Mouse (Mus musculus): Measurements from ENCODE around the gene Nop9. TPM values are rescaled to one million over a fixed set of nuclear protein-coding genes. Genes with fewer than 3 reads are reported as not detected.

Nop9 gene
- polyA plus RNA-seq, 1 experiment from 2014 or later = 18.6 TPM

DNA sequence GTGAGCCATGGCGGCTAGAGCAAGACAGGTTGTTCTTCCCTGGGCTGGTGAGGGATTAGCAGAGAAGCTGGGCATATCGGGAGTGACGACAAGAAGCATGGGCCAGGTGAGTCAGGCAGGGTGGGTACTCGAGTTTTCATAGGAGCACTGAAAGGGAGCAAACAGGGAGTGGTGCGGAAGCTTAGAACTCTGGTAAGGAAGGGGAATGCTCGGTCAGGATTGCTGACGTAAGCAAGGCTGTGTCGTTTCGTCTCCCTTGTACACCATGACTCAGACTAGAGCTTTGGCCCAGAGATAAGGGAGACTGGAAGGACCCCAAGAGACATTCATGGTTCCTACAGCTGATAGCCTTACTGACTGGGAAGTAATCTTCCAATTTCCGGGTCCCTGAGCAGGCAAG lies 11.6 kb upstream of the Nop9 start:
- WGBS (ENCODE audit: insufficient replicate concordance) = 59% methylated on average over 10 of the region's 10 CpGs
- no peak overlapping the region for H3K4me2 ChIP-seq (ENCODE audit: low read depth, low read length)
- H3K27me3 ChIP-seq (ENCODE audit: control insufficient read depth, insufficient read depth, low read depth, low read length) = no peaks in the 10 kb centered on the region; the same call in 1 of the 2 replicates
- ATAC-seq (ENCODE audit: low read depth) = no peak
- no peaks in the 10 kb centered on the region for H3K4me1 ChIP-seq (ENCODE audit: control insufficient read depth, low read depth, low read length)
- no peak overlapping the region for H3K27ac ChIP-seq (ENCODE audit: low read length)
- H3K9ac ChIP-seq (ENCODE audit: low read depth, low read length) = no peak overlapping the region
- no peaks in the 10 kb centered on the region for H3K9me3 ChIP-seq (replicated peaks; ENCODE audit: control insufficient read depth, low read length)
- no peaks in the 10 kb centered on the region for H3K36me3 ChIP-seq (ENCODE audit: control insufficient read depth, insufficient read depth)
- no peak overlapping the region for H3K4me3 ChIP-seq (ENCODE audit: low read depth, low read length)

GRCm38 (mm10) chr14:55734869-55735268 lies 10.6 kb upstream of the Nop9 start:
- H3K9ac ChIP-seq (ENCODE audit: low read depth, low read length) = no peak overlapping the region
- no peaks in the 10 kb centered on the region; the same call in 1 of the 2 replicates for H3K27me3 ChIP-seq (ENCODE audit: control insufficient read depth, insufficient read depth, low read depth, low read length)
- no peak for ATAC-seq (ENCODE audit: low read depth)
- no peak overlapping the region for H3K4me2 ChIP-seq (ENCODE audit: low read depth, low read length)
- H3K4me3 ChIP-seq (ENCODE audit: low read depth, low read length) = no peak overlapping the region
- no peaks in the 10 kb centered on the region for H3K4me1 ChIP-seq (ENCODE audit: control insufficient read depth, low read depth, low read length)
- 58% methylated on average over 7 of the region's 7 CpGs for WGBS (ENCODE audit: insufficient replicate concordance)
- H3K36me3 ChIP-seq (ENCODE audit: control insufficient read depth, insufficient read depth) = 0 out of 2 replicates have a peak, but pooled peaks cover 3% of the 10 kb centered on the region
- H3K9me3 ChIP-seq (replicated peaks; ENCODE audit: control insufficient read depth, low read length) = no peaks in the 10 kb centered on the region
- H3K27ac ChIP-seq (ENCODE audit: low read length) = no peak overlapping the region

DNA sequence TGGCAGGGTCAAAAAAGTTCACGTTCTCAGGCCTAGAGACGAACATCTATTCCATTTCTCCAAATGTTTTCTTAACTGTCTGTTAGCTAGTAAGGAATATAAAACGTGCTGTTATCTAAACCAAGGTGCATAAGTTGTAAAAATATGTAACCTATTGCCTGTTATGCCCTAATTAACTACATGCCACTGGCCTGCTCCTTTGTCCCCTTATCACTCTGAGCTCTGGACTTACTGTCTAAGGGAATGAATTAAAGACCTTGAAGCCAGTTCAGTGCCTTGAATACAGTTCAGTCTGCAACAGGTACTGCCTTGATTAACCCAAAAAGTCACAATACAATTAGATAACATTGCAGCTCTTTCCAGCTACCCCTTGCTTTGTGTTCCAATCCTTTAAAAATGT lies 10.2 kb upstream of the Nop9 start:
- H3K9ac ChIP-seq (ENCODE audit: low read depth, low read length) = no peak overlapping the region
- no peak overlapping the region for H3K4me2 ChIP-seq (ENCODE audit: low read depth, low read length)
- H3K27ac ChIP-seq (ENCODE audit: low read length) = no peak overlapping the region
- 0 out of 2 replicates have a peak, but pooled peaks cover 3% of the 10 kb centered on the region for H3K36me3 ChIP-seq (ENCODE audit: control insufficient read depth, insufficient read depth)
- H3K9me3 ChIP-seq (replicated peaks; ENCODE audit: control insufficient read depth, low read length) = no peaks in the 10 kb centered on the region
- no peaks in the 10 kb centered on the region for H3K4me1 ChIP-seq (ENCODE audit: control insufficient read depth, low read depth, low read length)
- 56% methylated on average over 3 of the region's 3 CpGs for WGBS (ENCODE audit: insufficient replicate concordance)
- no peaks in the 10 kb centered on the region; the same call in 1 of the 2 replicates for H3K27me3 ChIP-seq (ENCODE audit: control insufficient read depth, insufficient read depth, low read depth, low read length)
- no peak overlapping the region for H3K4me3 ChIP-seq (ENCODE audit: low read depth, low read length)
- no peak for ATAC-seq (ENCODE audit: low read depth)

GRCm38 (mm10) chr14:55735758-55736157 lies 9.7 kb upstream of the Nop9 start:
- ATAC-seq (ENCODE audit: low read depth) = no peak
- Histone ChIP-seq H3K9me3 (replicated peaks; ENCODE audit: control insufficient read depth, low read length) (no peaks in the 10 kb centered on the region), H3K4me2 (ENCODE audit: low read depth, low read length) (no peak overlapping the region), H3K4me1 (ENCODE audit: control insufficient read depth, low read depth, low read length) (no peaks in the 10 kb centered on the region), H3K36me3 (ENCODE audit: control insufficient read depth, insufficient read depth) (0 out of 2 replicates have a peak, but pooled peaks cover 3% of the 10 kb centered on the region), H3K4me3 (ENCODE audit: low read depth, low read length) (no peak overlapping the region), H3K27me3 (ENCODE audit: control insufficient read depth, insufficient read depth, low read depth, low read length) (no peaks in the 10 kb centered on the region; the same call in 1 of the 2 replicates), H3K9ac (ENCODE audit: low read depth, low read length) (no peak overlapping the region), H3K27ac (ENCODE audit: low read length) (no peak overlapping the region)
- WGBS (ENCODE audit: insufficient replicate concordance) = 49% methylated on average over 4 of the region's 4 CpGs

GRCm38 (mm10) chr14:55737086-55737687 lies 8.3 kb upstream of the Nop9 start:
- no peaks in the 10 kb centered on the region for H3K9me3 ChIP-seq (replicated peaks; ENCODE audit: control insufficient read depth, low read length)
- no peaks in the 10 kb centered on the region; the same call in 1 of the 2 replicates for H3K27me3 ChIP-seq (ENCODE audit: control insufficient read depth, insufficient read depth, low read depth, low read length)
- WGBS (ENCODE audit: insufficient replicate concordance) = 68% methylated on average over 9 of the region's 9 CpGs
- H3K9ac ChIP-seq (ENCODE audit: low read depth, low read length) = no peak overlapping the region
- ATAC-seq (ENCODE audit: low read depth) = no peak
- H3K27ac ChIP-seq (ENCODE audit: low read length) = no peak overlapping the region
- no peak overlapping the region for H3K4me3 ChIP-seq (ENCODE audit: low read depth, low read length)
- 0 out of 2 replicates have a peak, but pooled peaks cover 3% of the 10 kb centered on the region for H3K36me3 ChIP-seq (ENCODE audit: control insufficient read depth, insufficient read depth)
- no peak overlapping the region for H3K4me2 ChIP-seq (ENCODE audit: low read depth, low read length)
- H3K4me1 ChIP-seq (ENCODE audit: control insufficient read depth, low read depth, low read length) = no peaks in the 10 kb centered on the region

GRCm38 (mm10) chr14:55743711-55744110 lies 1.8 kb upstream of the Nop9 start:
- 20% methylated on average over 10 of the region's 10 CpGs for WGBS (ENCODE audit: insufficient replicate concordance)
- 0 out of 2 replicates have a peak, but pooled peaks cover 3% of the 10 kb centered on the region for H3K36me3 ChIP-seq (ENCODE audit: control insufficient read depth, insufficient read depth)
- no peaks in the 10 kb centered on the region for H3K9me3 ChIP-seq (replicated peaks; ENCODE audit: control insufficient read depth, low read length)
- H3K27ac ChIP-seq (ENCODE audit: low read length) = no peak overlapping the region
- no peak overlapping the region for H3K4me2 ChIP-seq (ENCODE audit: low read depth, low read length)
- no peak overlapping the region for H3K4me3 ChIP-seq (ENCODE audit: low read depth, low read length)
- peaks cover 31% of the 10 kb centered on the region for H3K4me1 ChIP-seq (ENCODE audit: control insufficient read depth, low read depth, low read length)
- peak; percentile 36 for ATAC-seq (ENCODE audit: low read depth)
- no peak overlapping the region for H3K9ac ChIP-seq (ENCODE audit: low read depth, low read length)
- no peaks in the 10 kb centered on the region for H3K27me3 ChIP-seq (ENCODE audit: control insufficient read depth, insufficient read depth, low read depth, low read length)

DNA sequence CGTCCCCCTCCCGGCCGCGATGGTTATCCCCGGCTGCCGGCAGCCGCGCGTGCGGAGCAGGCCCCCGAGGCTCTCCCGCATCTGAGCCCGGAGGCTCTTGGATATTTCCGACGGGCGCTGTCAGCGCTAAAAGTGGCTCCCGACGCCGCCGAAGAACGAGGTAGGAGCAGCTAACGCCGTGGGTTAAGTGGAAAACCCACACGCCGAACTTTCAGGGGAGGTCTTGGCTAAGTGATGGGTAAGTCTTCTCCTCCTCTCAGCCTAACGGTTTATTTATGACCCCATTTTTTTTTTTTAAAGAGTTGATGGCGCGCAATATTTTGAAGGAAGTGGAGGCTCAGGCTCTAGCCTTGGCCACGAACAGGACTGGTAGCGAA lies 356 bp downstream of the Nop9 start:
- Histone ChIP-seq H3K4me1 (ENCODE audit: control insufficient read depth, low read depth, low read length) (peaks cover 31% of the 10 kb centered on the region), H3K27me3 (ENCODE audit: control insufficient read depth, insufficient read depth, low read depth, low read length) (no peaks in the 10 kb centered on the region), H3K9ac (ENCODE audit: low read depth, low read length) (peak overlapping the region; percentile 83), H3K9me3 (replicated peaks; ENCODE audit: control insufficient read depth, low read length) (no peaks in the 10 kb centered on the region), H3K36me3 (ENCODE audit: control insufficient read depth, insufficient read depth) (peaks cover 8% of the 10 kb centered on the region), H3K27ac (ENCODE audit: low read length) (peak overlapping the region; percentile 57; the same call in 1 of the 2 replicates), H3K4me2 (ENCODE audit: low read depth, low read length) (peak overlapping the region; percentile 87), H3K4me3 (ENCODE audit: low read depth, low read length) (peak overlapping the region; percentile 87)
- under 1% methylated on average over 31 of the region's 31 CpGs for WGBS (ENCODE audit: insufficient replicate concordance)
- no peak for ATAC-seq (ENCODE audit: low read depth)

- Histone ChIP-seq H3K9ac (ENCODE audit: low read depth, low read length) (peak overlapping the region; percentile 13; the same call in 1 of the 2 replicates), H3K4me1 (ENCODE audit: control insufficient read depth, low read depth, low read length) (peaks cover 31% of the 10 kb centered on the region), H3K4me2 (ENCODE audit: low read depth, low read length) (peak overlapping the region; percentile 87), H3K36me3 (ENCODE audit: control insufficient read depth, insufficient read depth) (peaks cover 13% of the 10 kb centered on the region), H3K27ac (ENCODE audit: low read length) (no peak overlapping the region), H3K4me3 (ENCODE audit: low read depth, low read length) (peak overlapping the region; percentile 87), H3K9me3 (replicated peaks; ENCODE audit: control insufficient read depth, low read length) (no peaks in the 10 kb centered on the region), H3K27me3 (ENCODE audit: control insufficient read depth, insufficient read depth, low read depth, low read length) (no peaks in the 10 kb centered on the region)
- WGBS (ENCODE audit: insufficient replicate concordance) = 67% methylated on average over 10 of the region's 10 CpGs
- no peak for ATAC-seq (ENCODE audit: low read depth)
Measured at GRCm38 (mm10) chr14:55747051-55747847, 1.8 kb downstream of the Nop9 start.

DNA sequence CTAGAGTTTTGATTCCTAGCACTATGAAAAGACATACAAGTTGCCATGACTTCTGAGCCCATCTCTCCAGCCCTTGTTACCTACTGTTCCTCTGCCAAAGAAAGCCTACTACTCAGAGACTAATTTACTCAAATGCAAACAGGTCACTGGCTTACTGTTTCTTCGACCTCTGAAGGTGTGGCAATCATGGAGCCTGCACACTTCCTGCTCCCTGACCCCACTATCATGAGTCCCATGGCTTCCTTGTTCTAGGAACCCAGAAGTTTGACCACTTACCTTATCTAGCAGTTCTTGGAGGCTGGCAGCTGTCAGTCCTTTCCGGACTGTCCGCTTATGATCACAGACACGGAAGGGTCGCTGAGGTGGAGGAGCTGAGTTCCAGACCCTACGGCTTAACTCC lies 12.1 kb downstream of the Nop9 start:
- Histone ChIP-seq H3K27me3 (ENCODE audit: control insufficient read depth, insufficient read depth, low read depth, low read length) (peaks cover 18% of the 10 kb centered on the region), H3K4me3 (ENCODE audit: low read depth, low read length) (peak overlapping the region; percentile 48), H3K9me3 (replicated peaks; ENCODE audit: control insufficient read depth, low read length) (no peaks in the 10 kb centered on the region), H3K36me3 (ENCODE audit: control insufficient read depth, insufficient read depth) (peaks cover 27% of the 10 kb centered on the region), H3K9ac (ENCODE audit: low read depth, low read length) (peak overlapping the region; percentile 33; the same call in 1 of the 2 replicates), H3K27ac (ENCODE audit: low read length) (peak overlapping the region; percentile 84), H3K4me1 (ENCODE audit: control insufficient read depth, low read depth, low read length) (peaks cover 14% of the 10 kb centered on the region), H3K4me2 (ENCODE audit: low read depth, low read length) (peak overlapping the region; percentile 33)
- 18% methylated on average over 6 of the region's 6 CpGs for WGBS (ENCODE audit: insufficient replicate concordance)
- ATAC-seq (ENCODE audit: low read depth) = no peak

Data from liver, embryonic 16.5 days (tissue).